21 mouse cellular contexts compared by ENCODE assay signal in genomic region chr5:81225486-81225885, GRCm38 (mm10).
"Had no signal": no experiment of that assay in that cellular context is flagged by ENCODE, and none has a peak within 500 bp of the region (broad histone marks: within the 10 kb centered on the region; RNA-seq: fewer than 3 reads in every experiment).

No protein-coding gene starts in this region.

- H3K4me1 ChIP-seq: liver, embryonic 15.5 days; lung, embryonic 15.5 days; midbrain, embryonic 10.5 days; midbrain, embryonic 12.5 days; neural tube, embryonic 12.5 days; stomach, embryonic 15.5 days had no signal

- H3K36me3 ChIP-seq: liver, embryonic 15.5 days; lung, embryonic 15.5 days; midbrain, embryonic 10.5 days; midbrain, embryonic 12.5 days; neural tube, embryonic 12.5 days; stomach, embryonic 15.5 days had no signal

- H3K27me3 ChIP-seq: liver, embryonic 15.5 days; lung, embryonic 15.5 days; midbrain, embryonic 12.5 days; neural tube, embryonic 12.5 days; stomach, embryonic 15.5 days had no signal

- H3K9ac ChIP-seq: liver, embryonic 15.5 days; liver, postnatal 0 days; lung, embryonic 15.5 days; midbrain, embryonic 12.5 days; neural tube, embryonic 12.5 days; stomach, embryonic 15.5 days had no signal

- H3K9me3 ChIP-seq: liver, embryonic 15.5 days; lung, embryonic 15.5 days; midbrain, embryonic 10.5 days; midbrain, embryonic 12.5 days; neural tube, embryonic 12.5 days; stomach, embryonic 15.5 days had no signal

- H3K27ac ChIP-seq: liver, embryonic 15.5 days; lung, embryonic 15.5 days; midbrain, embryonic 10.5 days; midbrain, embryonic 12.5 days; neural tube, embryonic 12.5 days; stomach, embryonic 15.5 days; stomach, postnatal 0 days had no signal

- H3K4me2 ChIP-seq: liver, embryonic 15.5 days; lung, embryonic 15.5 days; midbrain, embryonic 12.5 days; neural tube, embryonic 12.5 days; stomach, embryonic 15.5 days had no signal

- DNase-seq: liver, postnatal 0 days; lung, adult 2 months; lung, postnatal 10 days; lung, postnatal 4 days; midbrain, embryonic 14.5 days; retina, postnatal 1 day; right cerebral cortex, adult 18-20 months; right cerebral cortex, postnatal 25 days; right cerebral cortex, postnatal 4 days; spleen, adult 18-20 months; thymus, adult 2 months; thymus, postnatal 25 days; thymus, postnatal 4 days had no signal

- H3K4me3 ChIP-seq: liver, embryonic 15.5 days; lung, embryonic 15.5 days; midbrain, embryonic 10.5 days; midbrain, embryonic 12.5 days; neural tube, embryonic 12.5 days; stomach, embryonic 15.5 days had no signal

- ATAC-seq: liver, postnatal 0 days; midbrain, embryonic 16.5 days had no signal
